Mouse (Mus musculus) kidney, postnatal 14 days (tissue): ENCODE results near the gene Rtf1.

Source experiments
- DNase-seq: peaks from one replicate; pipeline ENCODE4 v3.0.0; 2022; ENCODE audit warnings: mixed read lengths

Rtf1 gene

GRCm38 (mm10) chr2:119737124-119737523 lies 62.3 kb downstream of the Rtf1 start:
- no peak for DNase-seq

- DNase-seq, result no peak
Observed at GRCm38 (mm10) chr2:119740567-119740966, 65.7 kb downstream of the Rtf1 start.

- peak; percentile 78 for DNase-seq
Observed at GRCm38 (mm10) chr2:119741581-119742411, 66.9 kb downstream of the Rtf1 start, which contains the start of gene Itpka. Gene Itpka (plus strand): TSS chr2:119742337.

- peak; percentile 58 for DNase-seq
Observed at GRCm38 (mm10) chr2:119742461-119743175, 67.8 kb downstream of the Rtf1 start.

- no peak for DNase-seq
Observed at GRCm38 (mm10) chr2:119743176-119743807, 68.4 kb downstream of the Rtf1 start.

GRCm38 (mm10) chr2:119743808-119744162 lies 68.9 kb downstream of the Rtf1 start:
- no peak for DNase-seq

GRCm38 (mm10) chr2:119744163-119745111 lies 69.6 kb downstream of the Rtf1 start:
- DNase-seq, result peak; percentile 44

- DNase-seq, result peak; percentile 34
Observed at GRCm38 (mm10) chr2:119745281-119745680, 70.4 kb downstream of the Rtf1 start.

GRCm38 (mm10) chr2:119747554-119747953 lies 72.7 kb downstream of the Rtf1 start:
- no peak for DNase-seq

GRCm38 (mm10) chr2:119749260-119749659 lies 74.4 kb downstream of the Rtf1 start:
- no peak for DNase-seq

- DNase-seq, result no peak
Observed at GRCm38 (mm10) chr2:119757601-119758100, 82.8 kb downstream of the Rtf1 start.

- DNase-seq, result peak; percentile 57
Observed at GRCm38 (mm10) chr2:119758101-119758843, 83.4 kb downstream of the Rtf1 start.

- no peak for DNase-seq
Observed at GRCm38 (mm10) chr2:119758844-119759835, 84.3 kb downstream of the Rtf1 start.

GRCm38 (mm10) chr2:119760251-119760650 lies 85.4 kb downstream of the Rtf1 start, which contains the start of gene Ltk:
Gene Ltk (minus strand): TSS chr2:119760431.
- DNase-seq, result no peak

- no peak for DNase-seq
Observed at GRCm38 (mm10) chr2:119762276-119762675, 87.4 kb downstream of the Rtf1 start.

- no peak for DNase-seq
Observed at GRCm38 (mm10) chr2:119763924-119764323, 89.1 kb downstream of the Rtf1 start.

GRCm38 (mm10) chr2:119767246-119767645 lies 92.4 kb downstream of the Rtf1 start:
- no peak for DNase-seq
